ENCODE assay signal across 14 mouse cellular contexts in genomic region chr4:117276281-117276711, GRCm38 (mm10). TPM values are rescaled to one million over a fixed set of nuclear protein-coding genes. Genes with fewer than 3 reads are reported as not detected.
DNase-seq lines count a peak whose midpoint lies in the region; ATAC-seq and TF ChIP-seq lines count a peak whose summit lies in the region.
"Had no signal": no experiment of that assay in that cellular context is flagged by ENCODE, and none has a peak within 500 bp of the region (broad histone marks: within the 10 kb centered on the region; RNA-seq: fewer than 3 reads in every experiment).

No protein-coding gene starts in this region.

- TF ChIP-seq CTCF in kidney, adult 2 months (conservative IDR thresholded peaks at IDR 0.05; ENCODE audit: insufficient read depth, insufficient read length, low read depth, low read length), result no peak

- no peak for TF ChIP-seq POLR2A in kidney, adult 2 months (IDR thresholded peaks at IDR 0.05; ENCODE audit: low read depth, low read length)

- H3K4me1 ChIP-seq in kidney, adult 2 months (ENCODE audit: control insufficient read depth, insufficient read depth, low read length), result no peaks in the 10 kb centered on the region
- peaks cover 10% of the 10 kb centered on the region for H3K4me1 ChIP-seq in hindbrain, embryonic 11.5 days (replicated peaks; ENCODE audit: control insufficient read depth, insufficient read depth, low read length)
- H3K4me1 ChIP-seq in heart, embryonic 10.5 days, result peaks cover 26% of the 10 kb centered on the region
- H3K4me1 ChIP-seq: liver, embryonic 13.5 days had no signal

- H3K4me2 ChIP-seq in hindbrain, embryonic 11.5 days (replicated peaks; ENCODE audit: low read depth, low read length), result no peak overlapping the region
- H3K4me2 ChIP-seq: heart, embryonic 12.5 days; liver, embryonic 13.5 days; midbrain, embryonic 12.5 days had no signal

- no peak overlapping the region for H3K27ac ChIP-seq in kidney, adult 2 months (ENCODE audit: insufficient read depth, low read depth, low read length)
- peak overlapping the region; percentile 80 for H3K27ac ChIP-seq in hindbrain, embryonic 11.5 days (ENCODE audit: low read depth, low read length)
- H3K27ac ChIP-seq in heart, embryonic 10.5 days, result no peak overlapping the region
- H3K27ac ChIP-seq: liver, embryonic 13.5 days; midbrain, embryonic 12.5 days had no signal

- 77% methylated on average over 17 of the region's 17 CpGs for WGBS in kidney, adult 2 months
- WGBS in hindbrain, embryonic 11.5 days, result 75% methylated on average over 17 of the region's 17 CpGs
- WGBS in heart, embryonic 10.5 days, result 91% methylated on average over 17 of the region's 17 CpGs

- peak; percentile 48 for DNase-seq in kidney, adult 2 months
- no peak for DNase-seq in kidney, adult 8-10 months
- DNase-seq in MN1 (ENCODE audit: low spot score), result peak; percentile 56
- DNase-seq in hindbrain, embryonic 11.5 days (ENCODE audit: low spot score), result peak; percentile 52
- DNase-seq in mesoderm, embryonic 11.5 days (ENCODE audit: low read depth, low spot score), result peak; percentile 65
- no peak for DNase-seq in heart, embryonic 10.5 days (ENCODE audit: low spot score)
- DNase-seq in spleen, postnatal 36 days (ENCODE audit: low spot score in 2 of 2), result no peak
- DNase-seq: liver, embryonic 13.5 days; right cerebral cortex, postnatal 4 days had no signal

- ATAC-seq in hindbrain, embryonic 11.5 days (ENCODE audit: low FRiP score), result peak; percentile 52
- no peak for ATAC-seq in megakaryocyte-erythroid progenitor cell, adult 5-6 weeks (replicated peaks; ENCODE audit: low FRiP score, low TSS enrichment, poor library complexity, severe bottlenecking)
- ATAC-seq: CD4-positive, CD25-positive, alpha-beta regulatory T cell, adult 4 months had no signal

- no peaks in the 10 kb centered on the region for H3K36me3 ChIP-seq in kidney, adult 2 months (ENCODE audit: control insufficient read depth, insufficient read depth, low read length)
- peaks cover 25% of the 10 kb centered on the region for H3K36me3 ChIP-seq in hindbrain, embryonic 11.5 days (ENCODE audit: control insufficient read depth, insufficient read depth, low read length)
- H3K36me3 ChIP-seq in heart, embryonic 10.5 days, result peaks cover 94% of the 10 kb centered on the region

- H3K9ac ChIP-seq in hindbrain, embryonic 11.5 days (ENCODE audit: low read depth, low read length), result no peak overlapping the region
- H3K9ac ChIP-seq: heart, embryonic 12.5 days; liver, embryonic 13.5 days; midbrain, embryonic 12.5 days had no signal

- H3K9me3 ChIP-seq in hindbrain, embryonic 11.5 days (ENCODE audit: control insufficient read depth, low read length), result no peaks in the 10 kb centered on the region
- peaks cover 10% of the 10 kb centered on the region for H3K9me3 ChIP-seq in heart, embryonic 10.5 days

- H3K27me3 ChIP-seq in kidney, adult 2 months (replicated peaks; ENCODE audit: control insufficient read depth, insufficient read depth, low read length), result no peaks in the 10 kb centered on the region
- no peaks in the 10 kb centered on the region; the same call in 1 of the 2 replicates for H3K27me3 ChIP-seq in hindbrain, embryonic 11.5 days (ENCODE audit: control insufficient read depth, insufficient read depth, low read length)
- no peaks in the 10 kb centered on the region; the same call in 1 of the 2 replicates for H3K27me3 ChIP-seq in heart, embryonic 10.5 days (ENCODE audit: insufficient read depth, poor library complexity, severe bottlenecking)
- H3K27me3 ChIP-seq: heart, embryonic 12.5 days; liver, embryonic 13.5 days had no signal

- no peak overlapping the region for H3K4me3 ChIP-seq in kidney, adult 2 months (ENCODE audit: insufficient read depth, low read depth, low read length)
- no peak overlapping the region for H3K4me3 ChIP-seq in hindbrain, embryonic 11.5 days (ENCODE audit: low read depth, low read length)
- H3K4me3 ChIP-seq in heart, embryonic 10.5 days, result no peak overlapping the region
- H3K4me3 ChIP-seq: heart, embryonic 12.5 days; liver, embryonic 13.5 days; midbrain, embryonic 12.5 days had no signal

RNA-seq across cellular contexts. Expression of gene Armh1, which starts 24.4 kb away (rescaled TPM):
- polyA plus RNA-seq in kidney, adult 2 months (2012; rRNA removed), result 0.25 and 0.53 TPM in 2 replicates
- polyA plus RNA-seq in hindbrain, embryonic 11.5 days (2014; fragmentation: Nextera tagmentation; extraction: Ambion mirVana), result 0.53 TPM in 1 of 2 replicates, not detected in the other
- total RNA-seq in megakaryocyte-erythroid progenitor cell, adult 5-6 weeks (2014; fragmentation: Nextera tagmentation), result not detected in 2 replicates
- total RNA-seq in megakaryocyte-erythroid progenitor cell, adult 5-6 weeks (2017), result not detected in 2 replicates
- 0.20 and 0.46 TPM in 2 replicates for polyA plus RNA-seq in heart, embryonic 10.5 days (2016; fragmentation: Nextera tagmentation; extraction: Ambion mirVana)
- total RNA-seq: neutrophil, adult 5-6 weeks had no signal
- polyA plus RNA-seq: CD4-positive, CD25-positive, alpha-beta regulatory T cell, adult 4 months; liver, embryonic 13.5 days had no signal

RNA-seq across cellular contexts. Expression of gene Tmem53, which starts 24.5 kb away (rescaled TPM):
- 88.1 and 93.5 TPM in 2 replicates for polyA plus RNA-seq in kidney, adult 2 months (2012; rRNA removed)
- 11.4 and 13.1 TPM in 2 replicates for polyA plus RNA-seq in hindbrain, embryonic 11.5 days (2014; fragmentation: Nextera tagmentation; extraction: Ambion mirVana)
- not detected in 2 replicates for total RNA-seq in megakaryocyte-erythroid progenitor cell, adult 5-6 weeks (2014; fragmentation: Nextera tagmentation)
- total RNA-seq in megakaryocyte-erythroid progenitor cell, adult 5-6 weeks (2017), result not detected in 2 replicates
- polyA plus RNA-seq in heart, embryonic 10.5 days (2016; fragmentation: Nextera tagmentation; extraction: Ambion mirVana), result 11.0 and 14.4 TPM in 2 replicates
- total RNA-seq: neutrophil, adult 5-6 weeks had no signal

Comparison
In these comparisons a context has a peak if more than half of its experiments do, and no peak if none do; other contexts are left out.
1. DNase-seq: peak in kidney, adult 2 months (single experiment), MN1 (single experiment), hindbrain, embryonic 11.5 days (single experiment) and mesoderm, embryonic 11.5 days (single experiment); none in kidney, adult 8-10 months (0 of 2), heart, embryonic 10.5 days (single experiment) and spleen, postnatal 36 days (0 of 2).